Mouse (Mus musculus) frontal cortex, postnatal 10 days (tissue): ENCODE results near the gene Ap2s1.
A peak's percentile ranks its signal among the peaks of the same experiment; 100 is the strongest.

Experiments used
- DNase-seq, 2 experiments: peaks; one replicate each; pipeline ENCODE4 v3.0.0; 2022; ENCODE audit warnings: low spot score in 2 of 2, mixed read lengths in 1 of 2

Ap2s1 gene

DNA sequence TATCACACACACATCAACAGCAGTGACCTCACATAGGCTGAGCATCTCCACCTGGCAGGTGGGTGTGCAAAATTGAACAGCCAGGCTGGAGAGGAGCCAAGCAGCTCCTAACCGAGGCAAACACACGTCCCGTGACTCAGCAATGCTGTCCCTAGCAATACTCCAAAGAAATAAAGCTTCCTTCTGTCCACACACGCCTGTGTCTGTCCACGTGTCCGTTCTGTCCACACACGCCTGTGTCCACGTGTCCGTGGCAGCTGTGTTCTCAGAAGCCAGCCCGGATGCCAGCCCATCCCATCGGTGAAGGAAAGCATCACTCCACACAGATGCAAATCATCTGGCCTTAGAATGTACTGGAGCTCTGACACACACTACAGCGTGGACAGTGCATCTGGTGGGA, 13.8 kb downstream of the Ap2s1 start:
- no peak for DNase-seq

DNA sequence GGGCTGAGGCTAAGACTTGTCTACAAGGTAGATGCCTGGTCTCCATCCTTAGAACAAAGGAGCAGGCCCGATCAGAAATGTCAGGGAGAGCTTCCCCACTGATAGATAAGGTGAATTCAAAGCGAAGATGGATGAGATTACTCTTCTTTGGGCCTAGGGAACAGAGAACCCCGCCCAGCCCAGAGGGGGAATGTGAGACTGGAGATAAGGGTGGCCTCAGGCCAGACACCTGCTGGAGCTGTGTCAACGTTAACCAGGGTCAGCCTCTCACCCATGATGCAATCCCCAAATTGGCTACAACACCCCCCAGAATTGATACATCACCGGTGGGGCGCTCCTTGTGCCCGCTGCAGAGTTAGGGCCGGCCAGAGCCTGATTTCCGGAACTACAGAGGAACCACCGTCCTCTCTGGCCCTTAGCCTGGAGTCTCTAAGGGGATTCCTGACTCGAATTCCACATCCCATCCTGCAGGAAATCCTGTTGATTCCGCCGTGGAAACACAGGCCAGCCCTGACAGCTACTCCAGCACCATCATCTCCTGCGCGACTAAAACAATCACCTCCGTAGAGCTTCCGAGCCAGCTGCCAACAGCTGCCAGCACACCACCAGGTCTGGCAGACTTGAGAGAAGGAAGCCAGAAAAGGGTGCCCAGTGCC, 17.3 kb downstream of the Ap2s1 start:
- DNase-seq, result no peak

DNA sequence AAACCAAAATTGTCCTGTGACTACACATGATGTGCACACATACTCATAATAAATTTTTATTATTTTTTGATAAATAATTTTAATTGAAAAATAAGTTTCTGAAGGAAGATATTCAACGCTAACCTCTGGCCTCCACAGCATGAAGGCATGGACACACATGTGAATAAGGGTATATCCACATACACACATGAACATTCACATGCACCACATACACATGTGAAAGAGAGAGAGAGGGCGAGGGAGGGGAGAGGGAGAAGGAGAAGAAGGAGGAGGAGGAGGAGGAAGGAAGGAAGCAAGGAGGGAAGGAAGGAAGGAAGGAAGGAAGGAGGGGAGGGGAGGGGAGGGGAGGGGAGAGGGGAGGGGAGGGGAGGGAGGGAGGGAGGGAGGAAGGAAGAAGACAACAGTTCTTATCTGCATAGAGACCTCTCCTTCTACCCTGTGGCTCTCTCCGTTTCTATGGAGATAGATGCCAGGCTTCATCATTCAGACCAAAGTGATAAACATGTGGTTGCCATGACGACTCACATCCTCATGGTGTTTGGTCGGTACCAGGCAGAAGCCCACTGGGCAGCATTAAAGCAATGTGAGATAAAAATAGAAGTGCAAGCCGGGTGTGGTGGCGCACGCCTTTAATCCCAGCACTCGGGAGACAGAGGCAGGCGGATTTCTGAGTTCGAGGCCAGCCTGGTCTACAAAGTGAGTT, 20.8 kb downstream of the Ap2s1 start:
- no peak for DNase-seq

DNA sequence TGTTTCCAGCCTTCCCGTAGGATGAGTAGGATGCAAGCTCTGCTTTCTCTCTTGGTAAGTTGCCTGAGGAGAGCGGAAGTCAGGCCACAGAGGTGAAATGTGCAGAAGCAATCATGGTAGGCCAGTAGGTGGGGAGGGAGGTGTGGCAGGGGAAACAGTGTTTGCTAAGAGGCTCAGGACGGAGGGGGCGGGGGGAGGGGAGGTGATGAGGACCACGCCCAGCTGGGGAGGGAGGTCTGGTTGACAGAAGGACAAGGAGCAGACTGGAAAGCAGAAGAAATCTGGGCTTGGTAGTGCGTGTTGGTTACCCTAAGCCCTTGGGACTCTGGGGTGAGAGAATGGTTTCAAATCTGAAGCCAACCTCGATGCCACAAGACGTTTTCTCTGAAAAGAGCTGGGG, 22.1 kb downstream of the Ap2s1 start:
- DNase-seq, result no peak

DNA sequence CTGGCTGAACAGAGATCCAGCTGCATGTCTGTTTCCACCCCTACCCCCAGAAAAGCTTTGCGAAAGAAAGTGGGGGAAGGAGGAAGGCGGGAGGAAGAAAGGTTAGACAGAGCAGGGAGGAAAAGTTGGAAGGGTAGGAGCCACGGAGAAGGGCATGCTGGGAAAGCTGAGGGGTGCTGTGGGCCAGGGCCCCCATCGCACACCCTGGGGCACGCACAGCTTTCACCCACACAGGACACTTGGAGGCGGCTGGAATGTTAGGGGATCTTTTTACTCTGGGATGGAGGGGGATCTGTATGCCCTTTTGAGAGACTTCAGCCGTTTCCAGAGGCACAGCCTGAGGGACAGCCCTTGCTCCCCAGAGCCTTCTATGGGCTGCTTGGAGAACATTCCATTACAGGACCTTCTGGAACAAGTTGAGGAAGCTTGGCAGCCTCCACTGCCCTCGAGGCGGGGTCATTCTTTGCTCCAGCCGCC, 22.8 kb downstream of the Ap2s1 start:
- DNase-seq, result no peak

DNA sequence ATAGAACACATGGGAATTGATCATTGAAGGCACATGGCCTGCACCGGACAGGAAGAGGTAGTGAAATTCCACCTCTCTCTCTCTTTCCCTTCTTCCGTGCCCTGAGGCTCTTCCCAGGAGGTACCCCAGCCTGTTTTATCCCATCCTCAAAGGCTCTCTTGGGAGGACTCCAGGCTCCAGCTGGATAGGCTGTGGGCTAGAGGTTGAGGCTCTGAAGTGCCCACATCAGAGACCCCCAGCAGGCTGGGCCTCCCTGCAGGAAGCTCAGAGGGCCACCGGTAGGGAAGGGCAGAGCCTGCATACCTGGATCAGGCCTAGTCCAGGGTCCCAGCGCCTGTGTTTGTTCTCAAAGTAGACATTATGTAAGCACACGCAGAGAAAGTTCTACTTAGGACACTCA, 23.4 kb downstream of the Ap2s1 start:
- DNase-seq, result no peak

DNA sequence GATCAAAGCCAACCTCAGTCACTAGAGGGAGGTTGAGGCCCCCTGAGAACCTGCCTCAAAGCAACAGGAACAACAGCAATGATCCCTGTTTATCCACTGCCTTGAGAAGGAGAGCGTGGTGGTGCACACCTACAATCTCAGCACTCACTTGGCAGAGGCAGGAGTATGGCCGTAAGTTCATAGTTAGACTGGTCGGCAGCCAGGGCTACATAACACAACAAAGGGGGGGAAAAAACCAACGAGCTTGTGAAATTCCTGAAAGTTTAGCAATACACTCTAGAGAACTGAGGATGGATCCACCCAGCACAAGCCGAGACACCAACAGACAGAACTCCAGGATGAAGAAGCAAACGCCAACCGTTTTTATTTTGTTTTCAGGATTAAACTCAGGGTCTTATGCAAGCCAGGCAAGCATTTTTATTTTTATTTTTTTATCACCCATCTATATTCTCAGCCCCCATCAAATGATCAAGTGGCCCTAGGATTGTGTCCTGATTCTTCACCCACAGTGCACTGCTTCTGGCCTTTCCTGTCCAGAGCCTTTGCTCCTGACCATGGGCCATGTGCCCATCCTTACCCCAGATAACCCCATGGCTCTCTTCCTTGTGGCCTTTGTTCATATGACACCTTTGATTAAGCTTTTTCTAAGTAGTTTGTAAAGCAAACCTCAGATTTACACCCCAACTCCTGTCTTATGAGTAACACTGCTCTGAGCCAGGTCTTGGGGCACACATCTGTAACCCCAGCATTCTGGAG, 25.4 kb downstream of the Ap2s1 start:
- DNase-seq, result no peak

DNA sequence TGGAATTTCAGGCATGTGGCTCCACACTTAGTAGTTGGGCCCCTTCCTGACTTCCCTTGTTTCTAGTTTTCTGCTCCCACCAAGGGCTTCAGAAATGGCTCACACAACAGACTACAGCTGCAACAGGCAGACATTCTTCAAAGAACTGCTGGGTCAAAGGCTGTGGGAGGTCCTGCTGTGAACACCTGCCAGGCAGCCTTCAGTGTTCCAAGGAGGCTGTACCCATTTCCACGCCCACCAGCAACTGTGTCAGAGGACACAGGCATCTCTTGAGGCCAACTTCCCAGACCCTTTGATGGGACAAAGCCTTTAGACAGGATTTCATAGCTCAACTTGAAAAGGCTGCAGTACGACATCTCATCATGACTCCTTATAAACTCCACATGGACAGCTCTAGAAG, 28.2 kb downstream of the Ap2s1 start:
- no peak for DNase-seq

DNA sequence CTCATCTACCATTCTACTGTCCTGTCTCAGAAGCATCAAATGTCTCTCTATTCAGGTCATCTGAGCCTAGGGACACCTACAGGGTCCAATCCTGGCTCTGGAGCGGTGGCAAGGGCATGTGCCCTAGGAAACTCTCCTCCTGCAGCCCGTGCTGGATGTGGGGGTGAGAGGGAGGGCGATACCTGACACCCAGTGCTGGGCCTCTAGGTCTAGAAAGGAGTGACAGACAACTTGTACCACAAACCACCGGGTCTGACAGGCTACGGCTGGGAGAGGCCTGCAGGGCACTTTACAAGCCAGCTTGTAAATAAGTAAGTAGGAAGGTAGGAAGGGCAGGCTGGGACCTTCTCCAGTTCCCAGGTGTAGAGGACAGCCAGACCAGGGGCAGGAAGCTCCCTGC, 37.7 kb downstream of the Ap2s1 start:
- DNase-seq, result no peak

DNA sequence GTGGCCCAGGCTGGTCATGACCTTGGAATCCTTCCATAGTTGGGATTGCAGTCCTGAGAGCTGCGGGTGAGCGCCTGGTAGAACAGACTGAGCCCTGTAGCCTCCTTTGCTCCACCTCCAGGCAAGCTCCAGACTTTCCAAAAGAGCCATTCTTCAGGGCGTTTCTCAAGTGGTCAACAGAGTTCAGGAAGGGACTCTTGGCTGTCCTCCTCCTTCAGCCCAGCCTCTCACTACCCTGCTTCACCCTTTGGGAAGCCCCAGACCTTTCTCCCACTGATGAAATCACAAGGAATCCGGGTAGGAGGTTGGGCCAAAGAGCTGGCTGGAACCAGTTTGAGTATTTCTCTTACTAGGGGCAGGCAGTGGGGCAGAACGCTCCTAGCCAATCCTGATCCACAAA, 41.9 kb downstream of the Ap2s1 start:
- no peak for DNase-seq

DNA sequence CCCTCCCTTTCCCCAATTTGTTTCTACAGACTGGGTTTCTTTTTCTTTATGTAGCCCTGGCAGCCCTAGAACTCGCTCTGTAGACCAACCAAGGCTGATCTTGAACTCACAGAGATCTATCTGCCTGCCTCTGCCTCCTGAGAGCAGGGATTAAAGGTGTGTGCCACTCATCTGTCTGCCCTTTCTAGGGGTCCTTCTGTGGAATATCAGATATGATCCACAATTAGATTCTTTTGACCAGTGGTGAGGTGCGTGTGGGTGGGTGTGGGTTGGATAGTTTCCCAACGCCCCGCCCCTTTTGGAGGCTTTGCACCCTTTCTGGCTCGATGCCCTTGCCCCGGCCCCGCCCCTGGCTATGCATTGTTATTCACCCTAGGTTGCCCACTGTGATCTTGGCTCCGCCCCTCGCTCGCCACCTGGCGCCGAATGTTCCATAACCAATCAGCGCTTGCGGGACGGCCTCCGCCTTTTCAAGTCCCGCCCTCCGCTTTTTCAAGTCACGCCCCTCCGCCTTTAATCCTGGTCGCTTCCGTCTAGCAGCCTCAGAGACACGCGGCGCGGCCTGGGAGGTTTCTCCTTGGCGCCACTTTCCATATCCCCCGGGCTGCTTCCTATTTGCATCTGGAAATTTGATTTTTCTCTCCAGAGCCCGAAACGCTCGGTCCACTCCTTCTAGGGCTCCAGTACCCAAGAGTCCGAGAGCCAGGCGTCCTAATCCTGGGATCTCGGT, 42.8 kb downstream of the Ap2s1 start, which contains the start of gene Slc1a5:
Gene Slc1a5, plus strand, starts transcription at position 516 of the 730 bp plus-strand sequence.
- peak; percentile 71 for DNase-seq

DNA sequence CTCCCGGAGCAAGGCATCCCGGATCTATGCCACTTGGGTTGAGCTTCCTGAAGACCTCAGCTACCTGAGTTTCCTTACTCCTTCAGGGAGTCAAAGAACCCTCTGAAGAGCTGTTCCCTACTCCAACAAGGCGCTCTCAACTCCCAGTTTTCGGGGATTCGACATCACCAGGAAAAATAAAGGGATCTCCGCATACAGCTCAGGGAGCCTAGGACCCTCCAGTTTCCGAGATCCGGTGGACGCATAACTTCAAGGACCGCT, 43.3 kb downstream of the Ap2s1 start:
- DNase-seq, result no peak

DNA sequence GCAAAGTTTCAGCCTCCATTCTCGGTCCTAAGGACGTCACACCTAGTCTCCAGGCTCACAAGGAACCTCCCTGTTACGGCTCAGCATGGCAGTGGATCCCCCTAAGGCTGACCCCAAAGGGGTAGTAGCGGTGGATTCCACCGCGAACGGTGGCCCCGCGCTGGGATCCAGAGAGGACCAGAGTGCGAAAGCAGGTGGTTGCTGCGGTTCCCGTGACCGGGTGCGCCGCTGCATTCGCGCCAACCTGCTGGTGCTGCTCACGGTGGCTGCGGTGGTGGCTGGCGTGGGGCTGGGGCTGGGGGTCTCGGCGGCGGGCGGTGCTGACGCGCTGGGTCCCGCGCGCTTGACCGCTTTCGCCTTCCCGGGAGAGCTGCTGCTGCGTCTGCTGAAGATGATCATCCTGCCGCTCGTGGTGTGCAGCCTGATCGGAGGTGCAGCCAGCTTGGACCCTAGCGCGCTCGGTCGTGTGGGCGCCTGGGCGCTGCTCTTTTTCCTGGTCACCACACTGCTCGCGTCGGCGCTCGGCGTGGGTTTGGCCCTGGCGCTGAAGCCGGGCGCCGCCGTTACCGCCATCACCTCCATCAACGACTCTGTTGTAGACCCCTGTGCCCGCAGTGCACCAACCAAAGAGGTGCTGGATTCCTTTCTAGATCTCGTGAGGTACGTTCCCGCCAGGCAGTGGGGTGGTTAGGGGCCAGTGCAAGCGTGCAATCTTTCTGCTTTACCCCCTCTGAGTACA, 43.8 kb downstream of the Ap2s1 start:
- no peak for DNase-seq

DNA sequence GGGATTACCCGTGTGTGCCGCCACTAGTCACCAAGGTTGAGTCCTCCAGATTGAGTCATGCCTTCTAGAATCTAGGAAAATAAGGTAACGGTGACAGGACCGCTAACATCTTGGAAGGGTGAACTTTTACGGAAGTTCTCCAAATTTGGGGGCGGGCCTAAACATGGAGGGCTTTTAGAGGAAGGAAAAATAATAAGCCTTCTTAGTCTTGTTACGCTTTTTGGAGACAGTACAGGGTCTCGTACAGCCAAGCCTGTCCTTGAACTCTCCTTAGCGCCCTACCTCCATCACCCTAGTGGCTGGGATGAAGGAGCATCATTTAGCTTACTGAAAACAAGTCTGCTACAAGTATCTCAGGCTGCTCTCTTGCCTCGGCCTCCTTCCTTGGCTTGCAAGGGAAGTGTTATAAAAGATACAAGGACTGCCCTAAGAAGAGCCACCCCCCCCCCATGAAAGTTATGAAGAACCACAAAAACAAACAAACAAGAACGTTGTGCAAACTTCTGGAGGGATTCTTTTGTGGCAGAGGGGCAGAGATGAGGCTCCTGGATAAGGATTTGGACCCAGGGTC, 44.4 kb downstream of the Ap2s1 start:
- no peak for DNase-seq

DNA sequence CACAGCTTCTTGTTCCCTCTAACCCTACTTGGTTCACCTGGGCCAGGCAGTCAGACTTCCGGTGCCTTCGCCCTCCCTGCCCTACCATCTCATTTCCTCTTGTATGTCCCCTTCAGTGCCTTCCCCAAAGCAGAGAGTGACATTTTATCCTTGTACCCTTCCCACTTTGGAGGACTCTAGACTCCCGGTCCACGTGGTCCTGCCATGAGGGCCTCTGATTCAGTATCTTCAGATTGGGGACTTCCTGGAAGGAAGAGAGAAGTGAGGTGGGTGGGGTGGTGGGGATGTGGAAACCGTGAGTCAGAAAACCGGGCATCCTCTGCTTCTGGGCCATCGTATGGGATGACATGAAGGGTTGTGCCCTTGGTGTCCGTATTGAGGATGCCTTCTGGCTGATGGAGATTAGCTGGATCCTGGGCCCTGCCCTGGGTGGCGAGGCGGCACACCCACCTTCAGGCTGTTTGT, 45.0 kb downstream of the Ap2s1 start:
- DNase-seq, result no peak

DNA sequence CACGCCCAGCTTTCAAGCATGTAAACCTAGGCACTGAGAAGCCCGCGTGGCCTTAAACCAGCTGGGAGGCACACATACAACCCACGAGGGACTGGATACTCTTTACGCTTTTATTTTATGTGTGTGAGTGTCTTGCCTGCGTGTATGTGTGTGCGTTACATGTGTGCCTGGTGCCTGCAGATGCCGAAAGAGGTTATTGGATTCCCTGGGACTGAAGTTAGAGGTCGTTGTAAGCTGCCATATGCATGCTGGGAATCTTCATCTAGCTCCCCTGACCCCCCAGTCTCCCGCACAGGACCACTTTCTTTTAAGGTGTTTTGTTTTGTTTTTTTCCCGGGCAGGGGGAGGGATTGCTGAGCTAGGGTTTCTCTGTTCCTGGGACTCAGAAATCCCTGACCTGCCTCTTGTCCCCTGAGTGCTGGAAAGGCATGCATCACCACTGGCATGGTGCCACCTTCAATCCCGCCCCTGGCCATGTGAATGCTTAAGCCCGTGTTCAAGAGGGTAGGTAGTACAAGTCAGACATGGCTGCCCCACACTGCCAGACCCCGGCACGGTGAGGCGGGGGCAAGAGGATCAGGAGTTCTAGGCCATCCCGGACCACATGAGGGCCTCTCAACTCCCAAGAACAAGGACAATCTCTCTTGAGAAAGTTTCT, 45.7 kb downstream of the Ap2s1 start:
- no peak for DNase-seq

DNA sequence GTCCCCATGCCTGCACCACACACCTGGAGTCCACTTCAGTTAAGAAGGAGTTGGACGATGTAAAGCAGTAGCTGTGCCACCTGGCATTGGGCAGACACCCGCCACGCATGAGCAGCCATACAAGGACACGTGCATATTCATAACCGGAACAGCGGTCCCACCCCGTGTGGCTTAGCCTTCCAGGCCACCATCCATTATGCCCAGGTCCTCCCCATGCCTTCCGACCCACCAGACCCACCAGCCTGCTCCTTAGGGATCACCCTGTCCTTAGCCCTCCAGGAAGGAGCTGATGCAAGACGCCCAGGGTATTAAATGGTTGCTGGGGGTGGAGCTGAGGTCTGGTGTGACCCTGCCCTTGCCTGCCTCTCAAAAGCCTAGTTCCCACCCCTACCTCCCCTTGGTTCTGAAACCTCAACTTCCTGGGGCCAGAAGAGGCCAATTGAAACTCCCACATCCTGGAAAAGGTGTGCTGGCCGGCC, 46.3 kb downstream of the Ap2s1 start:
- DNase-seq, result no peak

DNA sequence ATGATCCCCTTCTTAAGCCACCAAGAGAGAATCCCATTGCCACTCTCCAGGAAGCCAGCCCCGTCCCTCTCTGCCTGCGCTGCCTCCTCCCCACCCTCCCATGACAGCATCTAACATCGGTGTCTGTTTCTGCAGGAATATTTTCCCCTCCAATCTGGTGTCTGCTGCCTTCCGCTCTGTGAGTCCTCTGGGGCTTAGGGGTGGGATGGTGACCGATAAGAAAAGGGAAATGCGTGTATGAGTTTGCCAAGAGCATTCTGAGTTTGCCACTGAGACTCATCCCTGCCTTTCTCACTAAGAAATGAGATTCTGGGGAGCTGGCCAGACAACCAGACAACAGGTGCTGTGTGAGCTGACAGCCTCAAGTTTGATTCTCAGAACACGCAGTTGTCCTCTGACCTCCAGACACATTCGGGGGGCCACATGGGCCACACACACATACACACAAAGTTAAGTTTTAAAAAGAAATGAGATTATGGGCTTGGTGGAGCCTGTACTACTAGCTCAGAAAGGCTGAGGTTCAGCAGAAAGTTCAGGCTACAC, 47.4 kb downstream of the Ap2s1 start:
- DNase-seq, result no peak

DNA sequence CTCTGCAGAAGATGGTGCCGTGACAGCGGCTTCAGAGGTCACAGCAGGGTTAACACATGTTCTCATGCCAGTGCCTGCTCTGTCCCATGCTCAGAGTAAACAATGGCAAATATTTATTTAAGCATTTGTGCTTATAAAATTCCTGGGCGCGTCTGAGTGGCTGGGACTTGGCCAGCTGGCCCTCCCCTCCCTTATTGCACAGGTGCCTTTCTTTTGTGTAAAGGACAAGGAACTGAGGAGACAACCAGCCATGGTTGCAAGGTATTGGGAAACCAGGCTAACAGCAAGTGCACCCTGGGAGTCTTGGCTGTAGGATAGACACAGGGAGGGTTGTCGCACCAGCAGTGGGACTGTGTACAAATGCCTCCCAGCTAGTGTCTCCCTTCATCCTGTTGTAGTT, 54.1 kb downstream of the Ap2s1 start:
- no peak for DNase-seq

DNA sequence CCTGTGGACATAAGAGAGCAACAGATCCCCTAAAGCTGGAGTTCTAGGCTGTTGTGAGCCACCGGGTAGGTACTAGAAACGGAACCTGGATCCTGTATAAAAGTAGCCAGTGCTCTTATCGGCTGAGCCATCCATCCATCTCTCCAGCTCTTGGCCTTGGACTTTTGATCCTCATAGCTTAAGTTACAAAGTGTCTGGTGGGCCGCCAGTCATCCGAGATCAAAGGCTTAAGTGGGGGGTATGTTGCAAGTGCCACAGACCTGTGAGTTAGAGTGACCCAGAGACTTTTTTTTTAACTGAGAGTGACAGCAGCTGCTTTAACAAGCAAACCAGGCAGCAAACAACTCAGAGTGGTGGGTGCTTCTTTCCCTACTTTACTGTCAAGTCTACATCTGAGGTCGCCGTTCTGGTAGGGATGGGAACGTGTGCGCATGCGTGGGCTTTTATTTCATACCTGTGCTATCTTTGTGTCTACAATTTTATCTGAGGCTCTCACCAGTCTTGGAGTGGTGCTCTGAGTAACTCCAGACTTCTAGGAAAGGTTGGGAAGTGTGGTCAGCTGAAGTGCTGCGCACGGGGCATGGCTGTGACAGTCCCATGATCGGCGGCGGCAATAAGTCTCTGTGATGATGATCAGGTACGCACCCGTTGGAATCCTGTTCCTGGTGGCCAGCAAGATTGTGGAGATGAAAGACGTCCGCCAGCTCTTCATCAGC, 55.0 kb downstream of the Ap2s1 start:
- no peak for DNase-seq
